Mouse (Mus musculus): ENCODE measurements around the gene Coro6.

DNA sequence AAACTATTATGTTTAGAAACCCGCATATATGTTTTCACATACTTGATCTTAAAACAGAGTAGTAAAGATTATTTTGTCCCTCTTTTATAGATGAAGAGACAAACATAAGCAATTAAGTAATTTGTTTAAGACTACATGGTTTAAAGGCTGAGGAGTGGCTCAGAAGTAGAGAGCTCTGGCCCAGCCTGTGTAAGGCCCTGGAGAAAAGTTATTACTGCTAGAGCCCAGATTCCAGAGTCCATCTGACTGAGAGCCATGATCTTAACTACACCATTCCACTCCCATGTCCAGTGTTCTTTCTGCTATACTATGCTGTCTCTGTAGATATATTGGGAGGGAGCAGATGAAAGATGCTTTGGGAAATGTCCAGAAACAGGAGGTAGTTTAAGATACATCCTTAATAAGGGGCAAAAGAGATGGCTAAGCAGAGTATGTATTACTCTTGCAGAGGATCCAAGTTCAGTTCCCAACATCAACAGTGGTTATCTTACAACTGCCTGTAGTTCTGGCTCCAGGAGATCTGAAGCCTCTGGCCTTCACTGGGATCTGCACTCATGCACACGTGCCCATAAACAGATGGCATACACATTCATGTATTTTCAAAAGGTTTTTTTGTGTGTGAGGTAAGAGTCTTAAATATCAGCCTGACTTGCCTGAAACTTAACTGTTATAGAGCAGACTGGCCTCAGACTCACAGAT, 47.9 kb upstream of the Coro6 start:
- TF ChIP-seq CTCF (IDR thresholded peaks at IDR 0.05; ENCODE audit: low read depth, low read length) = no peak
- TF ChIP-seq POLR2A (IDR thresholded peaks at IDR 0.05; ENCODE audit: borderline replicate concordance, low read depth, low read length) = no peak
